Mouse (Mus musculus): ENCODE results near the gene Atp8a2.

DNA sequence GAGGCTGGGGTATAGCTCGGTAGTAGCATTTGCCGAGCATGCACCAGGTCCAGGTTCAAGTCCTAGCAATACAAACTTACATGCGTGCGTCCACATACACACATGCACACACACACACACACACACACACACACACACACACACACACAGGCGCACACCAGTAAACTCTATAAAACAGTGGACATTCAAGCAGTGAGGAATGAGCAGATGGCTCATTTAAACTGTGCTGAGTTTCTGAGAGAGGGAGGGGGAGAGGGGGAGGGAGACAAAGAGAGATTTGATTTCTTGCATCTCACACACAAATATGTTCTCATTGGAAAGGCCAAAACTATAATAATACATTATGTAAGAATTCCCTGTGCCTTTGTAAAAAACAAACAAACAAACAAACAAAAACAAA is 980 bp downstream of the Atp8a2 start:
- TF ChIP-seq TAL1 (conservative IDR thresholded peaks at IDR 0.05; ENCODE audit: low read depth, low read length) (no peak), CTCF (IDR thresholded peaks at IDR 0.05; ENCODE audit: low read depth, low read length) (no peak)
